Mouse (Mus musculus) CD4-positive naive resting alpha-beta T cell, adult 76 days (primary cell): ENCODE measurements around the gene Htr7. TPM values are rescaled to one million over a fixed set of nuclear protein-coding genes. Genes with fewer than 3 reads are reported as not detected.

Source experiments
- total RNA-seq: library from RNA; stranded (reverse); gene quantifications from one replicate; pipeline ENCODE4 v1.2.4, GENCODE M21; 2023

Htr7 gene
- not detected for total RNA-seq

GRCm38 (mm10) chr19:36057231-36057811 lies at the start of gene Htr7:
Gene Htr7, minus strand, starts transcription at chr19:36057507.

GRCm38 (mm10) chr19:36083262-36084225 lies 26.2 kb upstream of the Htr7 start, which contains the start of gene Rpp30:
Gene Rpp30, plus strand, starts transcription at chr19:36083716.

Other genes with a start within 250 kb of the Htr7 start
- 25.7 TPM for gene Rpp30, start 26.2 kb upstream of the Htr7 start, total RNA-seq
- not detected for gene Ankrd1, start 62.6 kb upstream of the Htr7 start, total RNA-seq